Mouse (Mus musculus): ENCODE data around the gene D130043K22Rik.

DNA sequence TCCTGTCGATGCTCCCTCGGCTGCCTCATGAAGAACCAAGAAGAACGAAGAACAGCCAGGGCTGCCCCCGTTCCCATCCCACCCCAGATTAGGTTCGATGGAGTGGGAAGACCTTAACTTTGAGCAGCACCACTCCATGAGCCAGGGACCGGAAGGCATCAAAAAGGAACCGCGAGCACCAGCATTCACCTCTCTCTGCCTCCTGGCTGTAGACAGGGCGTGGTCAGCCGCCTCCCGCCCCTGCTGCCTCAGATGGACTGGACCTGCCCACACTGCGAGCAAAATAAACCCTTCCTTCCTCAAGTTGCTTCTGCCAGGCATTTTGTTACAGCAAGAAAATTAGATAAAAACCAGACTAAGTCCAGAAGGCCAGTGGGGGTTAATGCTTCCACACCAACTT is 16.1 kb downstream of the D130043K22Rik start:
- TF ChIP-seq CTCF (IDR thresholded peaks at IDR 0.05; ENCODE audit: low read depth) (no peak), EP300 (optimal IDR thresholded peaks at IDR 0.05) (no peak)

All from stomach, postnatal 0 days (tissue).